Mouse (Mus musculus) E14TG2a.4 (cell line): Measurements from ENCODE around the gene P4ha1.

Experiments
- CTCF ChIP-seq: conservative IDR thresholded peaks from 2 replicates; pipeline ENCODE4 v1.5.1; 2014; ENCODE audit warnings: low read length
- NANOG ChIP-seq: IDR thresholded peaks from 2 replicates; pipeline ENCODE4 v1.6.1; 2014; ENCODE audit warnings: borderline replicate concordance, low read length, mixed read lengths
- POU5F1 ChIP-seq: IDR thresholded peaks from 2 replicates; pipeline ENCODE4 v1.6.1; 2014; ENCODE audit warnings: low read length, borderline replicate concordance

- TF ChIP-seq CTCF = no peak
- TF ChIP-seq NANOG = no peak
- no peak for TF ChIP-seq POU5F1
These were observed 13.0 kb upstream of the P4ha1 start for GRCm38 (mm10) chr10:59310124-59310523.
